Mouse (Mus musculus): ENCODE measurements around the gene Prkce. TPM values are rescaled to one million over a fixed set of nuclear protein-coding genes. Genes with fewer than 3 reads are reported as not detected.

Gene Prkce
- polyA plus RNA-seq, 1 experiment from 2014 or later: 3.1 TPM

GRCm38 (mm10) chr17:86162672-86163071 lies 4.9 kb upstream of the Prkce start:
- no peak for DNase-seq (ENCODE audit: extremely low spot score, low spot score)
- no peaks in the 10 kb centered on the region for H3K27me3 ChIP-seq (ENCODE audit: poor library complexity, severe bottlenecking)
- no peaks in the 10 kb centered on the region for H3K36me3 ChIP-seq (replicated peaks)
- peaks cover 23% of the 10 kb centered on the region for H3K4me1 ChIP-seq
- H3K9me3 ChIP-seq: no peaks in the 10 kb centered on the region
- WGBS: 59% methylated on average over 15 of the region's 15 CpGs
- H3K4me3 ChIP-seq: no peak overlapping the region
- H3K27ac ChIP-seq: no peak overlapping the region

DNA sequence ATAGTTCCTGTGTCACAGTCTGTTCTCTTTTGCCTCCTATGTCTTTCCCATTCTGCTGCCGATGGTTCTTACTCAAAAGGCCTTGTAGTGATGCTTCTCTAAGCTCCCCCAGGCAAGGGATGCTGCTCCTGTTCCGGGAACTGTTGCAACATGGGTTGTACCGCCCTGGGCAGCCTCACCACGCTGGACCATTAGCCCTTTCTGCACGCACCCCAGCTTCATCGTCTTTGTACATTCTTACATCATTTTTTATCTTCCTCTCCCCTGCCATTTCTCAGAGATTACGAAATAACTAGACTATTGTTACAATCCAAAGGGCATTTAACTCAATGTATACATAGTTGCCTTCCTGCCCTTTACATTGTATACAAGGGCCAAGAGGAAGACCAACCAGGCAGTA lies 3.2 kb upstream of the Prkce start:
- Histone ChIP-seq H3K4me3 (no peak overlapping the region), H3K36me3 (replicated peaks) (no peaks in the 10 kb centered on the region), H3K27me3 (ENCODE audit: poor library complexity, severe bottlenecking) (peaks cover 11% of the 10 kb centered on the region), H3K4me1 (peaks cover 33% of the 10 kb centered on the region), H3K9me3 (no peaks in the 10 kb centered on the region), H3K27ac (no peak overlapping the region)
- WGBS: 87% methylated on average over 7 of the region's 7 CpGs
- DNase-seq (ENCODE audit: extremely low spot score, low spot score): no peak

DNA sequence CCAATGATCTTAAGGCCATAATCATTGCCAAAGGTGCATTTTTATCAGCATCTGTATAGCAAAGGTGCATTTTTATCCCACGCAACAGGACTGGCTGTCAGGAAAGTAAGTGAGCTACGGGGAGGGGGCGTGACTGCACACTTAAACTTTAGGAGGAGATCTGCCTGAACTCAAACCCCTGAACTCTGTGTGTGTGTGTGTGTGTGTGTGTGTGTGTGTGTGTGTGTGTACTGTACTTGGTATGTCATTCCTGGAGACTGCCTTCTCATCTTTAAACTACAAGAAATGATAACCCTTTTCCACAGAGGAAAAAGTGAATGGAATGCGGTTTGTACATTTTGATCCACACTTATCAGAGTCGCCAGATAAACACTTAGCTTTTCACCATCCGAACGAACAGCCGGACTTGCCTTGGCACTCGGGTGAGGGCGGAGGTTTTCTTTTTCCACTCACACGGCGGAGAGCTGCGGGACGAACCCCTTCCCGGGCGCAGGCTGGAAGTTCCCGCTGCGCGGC lies 1.5 kb upstream of the Prkce start:
- H3K4me1 ChIP-seq: peaks cover 48% of the 10 kb centered on the region
- H3K27me3 ChIP-seq (ENCODE audit: poor library complexity, severe bottlenecking): peaks cover 28% of the 10 kb centered on the region
- no peak for DNase-seq (ENCODE audit: extremely low spot score, low spot score)
- WGBS: 2% methylated on average over 19 of the region's 19 CpGs
- H3K27ac ChIP-seq: peak overlapping the region; percentile 94
- H3K4me3 ChIP-seq: peak overlapping the region; percentile 81
- no peaks in the 10 kb centered on the region for H3K36me3 ChIP-seq (replicated peaks)
- no peaks in the 10 kb centered on the region for H3K9me3 ChIP-seq

- DNase-seq (ENCODE audit: extremely low spot score, low spot score): peak; percentile 68
- Histone ChIP-seq H3K4me3 (peak overlapping the region; percentile 81), H3K36me3 (replicated peaks) (no peaks in the 10 kb centered on the region), H3K27ac (peak overlapping the region; percentile 94), H3K9me3 (no peaks in the 10 kb centered on the region), H3K27me3 (ENCODE audit: poor library complexity, severe bottlenecking) (peaks cover 29% of the 10 kb centered on the region), H3K4me1 (peaks cover 45% of the 10 kb centered on the region)
- under 1% methylated on average over 46 of the region's 46 CpGs for WGBS
These were observed 842 bp upstream of the Prkce start for GRCm38 (mm10) chr17:86166567-86167319.

DNA sequence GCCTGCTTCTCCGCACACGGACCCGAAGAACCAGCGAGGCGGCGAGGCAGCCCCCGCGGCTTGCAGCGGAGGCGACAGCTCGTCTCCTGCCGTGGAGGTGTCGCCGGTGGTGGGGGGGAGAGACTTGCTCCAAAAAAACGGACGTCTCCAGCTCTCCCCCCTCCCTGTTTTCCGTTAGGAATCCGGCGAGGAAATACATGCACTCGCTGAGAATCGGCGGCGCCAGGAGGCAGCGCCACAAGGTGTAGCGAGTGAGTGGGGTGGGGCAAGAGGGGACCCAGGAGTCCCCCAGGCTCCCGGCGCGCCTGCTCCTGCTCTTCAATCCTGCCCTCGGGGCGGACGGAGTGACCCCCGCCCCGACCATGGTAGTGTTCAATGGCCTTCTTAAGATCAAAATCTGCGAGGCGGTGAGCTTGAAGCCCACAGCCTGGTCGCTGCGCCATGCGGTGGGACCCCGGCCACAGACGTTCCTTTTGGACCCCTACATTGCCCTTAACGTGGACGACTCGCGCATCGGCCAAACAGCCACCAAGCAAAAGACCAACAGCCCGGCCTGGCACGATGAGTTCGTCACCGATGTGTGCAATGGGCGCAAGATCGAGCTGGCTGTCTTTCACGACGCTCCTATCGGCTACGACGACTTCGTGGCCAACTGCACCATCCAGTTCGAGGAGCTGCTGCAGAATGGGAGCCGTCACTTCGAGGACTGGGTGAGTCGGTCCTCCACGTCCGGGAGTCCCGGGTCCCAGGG lies 821 bp downstream of the Prkce start:
- H3K4me1 ChIP-seq: peaks cover 38% of the 10 kb centered on the region
- peak; percentile 44 for DNase-seq (ENCODE audit: extremely low spot score, low spot score)
- no peaks in the 10 kb centered on the region for H3K9me3 ChIP-seq
- H3K27ac ChIP-seq: peak overlapping the region; percentile 94
- peak overlapping the region; percentile 81 for H3K4me3 ChIP-seq
- under 1% methylated on average over 64 of the region's 64 CpGs for WGBS
- H3K27me3 ChIP-seq (ENCODE audit: poor library complexity, severe bottlenecking): peaks cover 29% of the 10 kb centered on the region
- peaks cover 8% of the 10 kb centered on the region; the same call in 1 of the 2 replicates for H3K36me3 ChIP-seq (replicated peaks)

DNA sequence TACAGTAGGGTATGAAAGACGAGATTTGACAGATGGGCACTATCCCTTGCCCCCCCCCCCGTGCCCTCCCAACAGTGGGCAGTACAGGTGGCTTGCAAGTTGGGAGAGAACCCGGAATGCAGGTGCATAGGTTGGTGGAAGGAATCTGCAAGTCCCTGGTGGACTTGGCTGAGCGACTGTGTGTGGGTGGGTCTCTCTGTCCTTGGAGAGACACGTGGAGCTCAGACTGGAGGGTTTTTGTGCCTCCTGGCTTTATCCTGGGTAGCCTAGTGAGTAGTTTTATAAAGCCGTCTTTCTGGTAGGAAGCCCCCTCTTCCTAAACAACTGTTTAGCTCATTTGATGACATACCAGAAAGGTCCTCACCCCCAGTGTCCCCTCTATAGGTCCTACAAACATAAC lies 1.5 kb downstream of the Prkce start:
- H3K9me3 ChIP-seq: no peaks in the 10 kb centered on the region
- 30% methylated on average over 6 of the region's 6 CpGs for WGBS
- peak overlapping the region; percentile 81 for H3K4me3 ChIP-seq
- H3K27ac ChIP-seq: 0 out of 2 replicates have a peak overlapping the region, but pooled peaks have one; percentile 94
- H3K4me1 ChIP-seq: peaks cover 38% of the 10 kb centered on the region
- DNase-seq (ENCODE audit: extremely low spot score, low spot score): no peak
- H3K27me3 ChIP-seq (ENCODE audit: poor library complexity, severe bottlenecking): peaks cover 29% of the 10 kb centered on the region
- peaks cover 9% of the 10 kb centered on the region; the same call in 1 of the 2 replicates for H3K36me3 ChIP-seq (replicated peaks)

DNA sequence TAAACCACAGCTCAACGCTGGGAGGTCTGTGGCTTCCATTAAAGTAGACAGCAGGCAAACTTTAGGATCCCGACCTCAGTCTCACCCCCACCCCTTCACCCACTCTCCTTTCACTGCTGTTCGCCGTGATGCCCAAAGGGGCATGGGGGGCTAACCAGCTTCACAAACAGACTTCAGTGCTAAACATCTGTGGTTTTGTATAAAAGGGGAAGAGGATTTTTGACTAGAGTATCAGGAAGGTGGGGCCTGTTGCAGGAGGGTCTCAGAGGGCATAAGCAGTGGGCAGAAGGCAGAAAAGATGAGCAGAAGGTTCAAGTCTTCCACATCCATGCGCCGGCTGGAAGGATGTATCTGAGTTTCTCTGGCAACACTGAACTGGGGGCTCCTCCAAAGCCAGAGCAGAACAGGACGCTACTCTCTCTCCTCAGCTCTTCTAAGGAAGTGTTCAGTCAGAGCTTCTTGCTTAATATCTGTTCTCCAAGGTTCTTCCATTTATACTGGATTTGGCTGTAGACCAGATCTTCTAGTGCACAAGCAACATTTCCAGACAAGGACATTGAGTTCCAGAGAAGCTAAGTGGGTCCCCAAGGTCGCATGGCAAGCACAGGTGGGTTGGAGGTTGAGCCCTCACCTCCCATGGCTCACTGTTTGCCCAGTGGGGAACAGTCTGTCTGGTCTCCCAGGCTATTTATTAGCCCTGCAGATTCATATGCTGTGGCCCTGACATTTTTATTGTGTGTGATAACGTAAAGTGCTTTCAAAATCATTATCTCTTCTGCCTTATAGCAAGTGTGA lies 2.8 kb downstream of the Prkce start:
- WGBS: 66% methylated on average over 9 of the region's 9 CpGs
- peak overlapping the region; percentile 81; the same call in 1 of the 2 replicates for H3K4me3 ChIP-seq
- no peak overlapping the region for H3K27ac ChIP-seq
- H3K36me3 ChIP-seq (replicated peaks): peaks cover 9% of the 10 kb centered on the region; the same call in 1 of the 2 replicates
- H3K27me3 ChIP-seq (ENCODE audit: poor library complexity, severe bottlenecking): peaks cover 29% of the 10 kb centered on the region
- no peaks in the 10 kb centered on the region for H3K9me3 ChIP-seq
- DNase-seq (ENCODE audit: extremely low spot score, low spot score): no peak
- H3K4me1 ChIP-seq: peaks cover 40% of the 10 kb centered on the region

DNA sequence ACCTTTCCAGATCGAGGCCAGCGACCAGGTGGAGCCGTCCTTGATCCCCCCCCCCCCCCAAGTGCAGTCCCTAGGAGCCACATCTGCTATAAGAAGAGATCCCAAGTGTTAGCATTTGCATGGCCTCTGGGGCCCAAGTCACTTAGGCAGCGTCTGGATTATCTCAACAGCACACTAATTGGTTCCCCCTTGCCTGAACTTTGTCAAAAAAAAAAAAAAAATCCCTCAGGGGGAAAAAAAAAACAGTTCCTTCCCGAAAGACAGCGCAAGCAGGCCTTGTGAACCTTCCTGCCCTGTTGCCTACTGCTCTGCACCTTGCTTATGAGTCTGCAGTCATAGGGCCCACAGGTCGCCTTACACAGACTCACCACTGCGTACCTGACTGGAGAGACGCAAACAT lies 7.9 kb downstream of the Prkce start:
- 49% methylated on average over 9 of the region's 9 CpGs for WGBS

DNA sequence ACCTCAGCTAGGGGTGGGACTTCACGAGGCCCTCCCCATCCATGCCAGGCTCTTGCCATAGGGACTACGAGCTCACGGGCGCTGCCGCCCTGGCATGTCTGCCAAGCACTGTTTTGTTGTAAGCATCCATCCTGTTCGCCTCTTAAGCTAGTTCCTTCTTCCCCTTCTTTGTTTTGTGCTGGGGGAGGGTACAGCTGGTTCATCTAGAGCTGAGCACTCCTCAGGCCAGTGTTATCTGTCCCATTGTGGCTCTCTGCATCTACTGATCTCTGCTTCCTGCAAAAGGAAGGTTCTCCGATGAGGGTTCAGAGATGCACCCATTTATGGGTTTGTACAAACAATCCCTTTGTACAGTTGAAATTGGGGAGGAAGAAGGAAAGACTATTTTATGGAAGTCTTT lies 9.1 kb downstream of the Prkce start:
- no peaks in the 10 kb centered on the region for H3K9me3 ChIP-seq
- H3K27ac ChIP-seq: no peak overlapping the region
- no peak for DNase-seq (ENCODE audit: extremely low spot score, low spot score)
- WGBS: 86% methylated on average over 7 of the region's 7 CpGs
- peaks cover 18% of the 10 kb centered on the region for H3K4me1 ChIP-seq
- peaks cover 9% of the 10 kb centered on the region; the same call in 1 of the 2 replicates for H3K36me3 ChIP-seq (replicated peaks)
- H3K4me3 ChIP-seq: no peak overlapping the region
- no peaks in the 10 kb centered on the region for H3K27me3 ChIP-seq (ENCODE audit: poor library complexity, severe bottlenecking)

More for the DNA sequence above, 7.9 kb downstream of the Prkce start:
- no peak overlapping the region for H3K27ac ChIP-seq
- H3K4me3 ChIP-seq: no peak overlapping the region
- no peak for DNase-seq (ENCODE audit: extremely low spot score, low spot score)
- H3K36me3 ChIP-seq (replicated peaks): peaks cover 9% of the 10 kb centered on the region; the same call in 1 of the 2 replicates
- no peaks in the 10 kb centered on the region for H3K9me3 ChIP-seq
- peaks cover 23% of the 10 kb centered on the region for H3K4me1 ChIP-seq
- H3K27me3 ChIP-seq (ENCODE audit: poor library complexity, severe bottlenecking): peaks cover 7% of the 10 kb centered on the region

DNA sequence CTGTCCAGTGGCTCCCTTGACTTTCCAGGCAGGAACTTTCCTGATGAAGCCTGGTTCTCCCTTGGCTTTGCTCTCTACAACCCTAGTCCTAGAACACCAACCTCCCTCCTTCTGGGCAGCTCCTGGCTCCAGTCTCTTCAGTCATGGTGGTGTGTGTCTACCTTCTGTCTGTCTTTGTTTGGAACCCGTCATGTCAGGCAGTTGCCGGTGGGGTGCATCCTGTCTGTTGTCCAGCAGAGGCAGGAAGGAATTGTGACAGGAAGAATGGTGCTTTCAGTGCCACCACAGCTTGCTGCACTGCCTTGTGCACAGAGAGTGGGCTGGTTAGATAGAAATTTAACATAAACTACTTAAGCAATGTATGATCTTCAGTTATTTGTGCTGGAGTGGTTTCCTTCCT lies 16.2 kb downstream of the Prkce start:
- Histone ChIP-seq H3K27me3 (ENCODE audit: poor library complexity, severe bottlenecking) (no peaks in the 10 kb centered on the region), H3K4me3 (no peak overlapping the region), H3K4me1 (peaks cover 17% of the 10 kb centered on the region), H3K9me3 (no peaks in the 10 kb centered on the region), H3K36me3 (replicated peaks) (no peaks in the 10 kb centered on the region), H3K27ac (no peak overlapping the region)
- 27% methylated on average over 2 of the region's 2 CpGs for WGBS
- no peak for DNase-seq (ENCODE audit: extremely low spot score, low spot score)

GRCm38 (mm10) chr17:86184552-86185209 lies 17.1 kb downstream of the Prkce start:
- no peak for DNase-seq (ENCODE audit: extremely low spot score, low spot score)
- 81% methylated on average over 9 of the region's 9 CpGs for WGBS
- Histone ChIP-seq H3K36me3 (replicated peaks) (no peaks in the 10 kb centered on the region), H3K4me1 (peaks cover 17% of the 10 kb centered on the region), H3K9me3 (no peaks in the 10 kb centered on the region), H3K27ac (no peak overlapping the region), H3K4me3 (no peak overlapping the region), H3K27me3 (ENCODE audit: poor library complexity, severe bottlenecking) (no peaks in the 10 kb centered on the region)

DNA sequence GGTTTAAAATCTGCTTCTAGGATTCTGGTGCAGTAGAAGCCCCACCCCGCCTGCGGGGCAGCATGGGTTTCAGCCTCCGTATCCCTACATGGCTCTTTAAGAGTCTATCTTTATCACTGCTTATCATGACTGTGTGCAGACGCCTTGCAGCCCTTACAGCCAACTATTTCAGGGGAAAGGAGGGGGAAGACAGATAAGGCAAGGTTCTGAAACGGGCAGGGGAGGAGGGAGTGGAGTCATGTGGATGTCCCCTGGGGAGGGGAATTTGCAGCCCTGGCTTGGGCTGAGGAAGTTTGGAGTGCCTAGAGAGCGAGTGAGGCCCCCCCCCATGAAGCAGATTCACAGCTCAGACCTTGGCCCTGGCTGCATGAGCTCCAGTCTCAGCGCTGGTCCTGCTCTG lies 18.0 kb downstream of the Prkce start:
- no peak for DNase-seq (ENCODE audit: extremely low spot score, low spot score)
- H3K27ac ChIP-seq: no peak overlapping the region
- 51% methylated on average over 7 of the region's 7 CpGs for WGBS
- no peaks in the 10 kb centered on the region for H3K36me3 ChIP-seq (replicated peaks)
- peaks cover 17% of the 10 kb centered on the region for H3K4me1 ChIP-seq
- H3K9me3 ChIP-seq: no peaks in the 10 kb centered on the region
- H3K27me3 ChIP-seq (ENCODE audit: poor library complexity, severe bottlenecking): no peaks in the 10 kb centered on the region
- no peak overlapping the region for H3K4me3 ChIP-seq
